In genomic region chr17:43157781-43158501, GRCm38 (mm10) we compare ENCODE assay signal across 8 mouse cellular contexts.
DNase-seq lines count a peak whose midpoint lies in the region; ATAC-seq lines count a peak whose summit lies in the region.

No protein-coding gene starts in this region.

- peak overlapping the region; percentile 59 for H3K4me2 ChIP-seq in embryonic facial prominence, embryonic 13.5 days
- H3K4me2 ChIP-seq in hindbrain, embryonic 13.5 days, result peak overlapping the region; percentile 52

- no peaks in the 10 kb centered on the region for H3K36me3 ChIP-seq in embryonic facial prominence, embryonic 13.5 days
- no peaks in the 10 kb centered on the region for H3K36me3 ChIP-seq in hindbrain, embryonic 13.5 days
- no peaks in the 10 kb centered on the region for H3K36me3 ChIP-seq in limb, embryonic 10.5 days

- 7% methylated on average over 15 of the region's 15 CpGs for WGBS in embryonic facial prominence, embryonic 13.5 days
- 17% methylated on average over 15 of the region's 15 CpGs for WGBS in hindbrain, embryonic 13.5 days
- WGBS in limb, embryonic 10.5 days, result 38% methylated on average over 15 of the region's 15 CpGs

- ATAC-seq in embryonic facial prominence, embryonic 13.5 days (ENCODE audit: insufficient number of reproducible peaks, insufficient read depth, low FRiP score, low TSS enrichment, low read depth), result peak; percentile 87
- peak; percentile 95 for ATAC-seq in hindbrain, embryonic 13.5 days (ENCODE audit: low FRiP score)
- peak; percentile 40; the same call in 1 of the 2 replicates for ATAC-seq in monocyte, adult 5-6 weeks (replicated peaks; ENCODE audit: insufficient number of reproducible peaks, low FRiP score, low TSS enrichment, poor library complexity, severe bottlenecking)

- H3K4me1 ChIP-seq in embryonic facial prominence, embryonic 13.5 days, result peaks cover 17% of the 10 kb centered on the region
- peaks cover 25% of the 10 kb centered on the region for H3K4me1 ChIP-seq in hindbrain, embryonic 13.5 days (replicated peaks)
- H3K4me1 ChIP-seq in limb, embryonic 10.5 days, result peaks cover 16% of the 10 kb centered on the region

- H3K9me3 ChIP-seq in embryonic facial prominence, embryonic 13.5 days, result no peaks in the 10 kb centered on the region
- H3K9me3 ChIP-seq in hindbrain, embryonic 13.5 days, result no peaks in the 10 kb centered on the region
- no peaks in the 10 kb centered on the region for H3K9me3 ChIP-seq in limb, embryonic 10.5 days (replicated peaks)

- H3K27me3 ChIP-seq in embryonic facial prominence, embryonic 13.5 days, result no peaks in the 10 kb centered on the region
- H3K27me3 ChIP-seq in hindbrain, embryonic 13.5 days, result no peaks in the 10 kb centered on the region
- no peaks in the 10 kb centered on the region for H3K27me3 ChIP-seq in limb, embryonic 10.5 days (ENCODE audit: low read depth, poor library complexity, severe bottlenecking)

- peak overlapping the region; percentile 47 for H3K9ac ChIP-seq in embryonic facial prominence, embryonic 13.5 days
- H3K9ac ChIP-seq in hindbrain, embryonic 13.5 days, result peak overlapping the region; percentile 65

- DNase-seq in brain, embryonic 18.5 days (ENCODE audit: low read depth, low spot score), result peak; percentile 50
- no peak for DNase-seq in limb, embryonic 10.5 days (ENCODE audit: low spot score)
- no peak for DNase-seq in thymus, postnatal 25 days
- no peak for DNase-seq in adrenal gland, adult 8-10 months
- DNase-seq in urinary bladder, adult 18-20 months (ENCODE audit: low spot score in 2 of 2), result no peak

- H3K4me3 ChIP-seq in embryonic facial prominence, embryonic 13.5 days, result peak overlapping the region; percentile 19
- peak overlapping the region; percentile 33 for H3K4me3 ChIP-seq in hindbrain, embryonic 13.5 days
- H3K4me3 ChIP-seq in limb, embryonic 10.5 days, result peak overlapping the region; percentile 23; the same call in 1 of the 2 replicates

- H3K27ac ChIP-seq in embryonic facial prominence, embryonic 13.5 days, result peak overlapping the region; percentile 30
- peak overlapping the region; percentile 85 for H3K27ac ChIP-seq in hindbrain, embryonic 13.5 days
- H3K27ac ChIP-seq in limb, embryonic 10.5 days, result peak overlapping the region; percentile 70

Comparison
In these comparisons a context has a peak if more than half of its experiments do, and no peak if none do; other contexts are left out.
1. ATAC-seq: peak in every context shown above with its lines; median percentile 95 in hindbrain, embryonic 13.5 days; 87 in embryonic facial prominence, embryonic 13.5 days; 40 in monocyte, adult 5-6 weeks.
2. H3K27ac ChIP-seq: peak in every context shown above with its lines; median percentile 85 in hindbrain, embryonic 13.5 days; 70 in limb, embryonic 10.5 days; 30 in embryonic facial prominence, embryonic 13.5 days.